Mouse (Mus musculus) liver, embryonic 14.5 days (tissue): ENCODE measurements at regions not wholly inside any gene's neighbourhood (a gene's known extent, or its start where the extent isn't known, plus 50 kb on each side); places are given as distances from the start of the nearest gene placed in this dataset.

Experiments
- ATAC-seq: fragments of 200-750 bp; cut with Nextera tagmentation; 2 replicates; pipeline ENCODE4 v1.8.0; 2017; ENCODE audit warnings: moderate number of reproducible peaks, mild to moderate bottlenecking, moderate library complexity; ENCODE audit not compliant: insufficient read depth
- DNase-seq, 3 experiments: peaks; one replicate each; pipeline ENCODE4 v3.0.0-alpha.2; 2012 to 2013; ENCODE audit warnings: low read depth in 3 of 3, low spot score in 3 of 3
- H3K27ac ChIP-seq: fragments of 300-500 bp; sonication (generic); 2 replicates; pipeline ENCODE4 v1.5.1; 2014; ENCODE audit warnings: moderate library complexity, mild to moderate bottlenecking, control low read depth, inconsistent platforms
- H3K27me3 ChIP-seq: fragments of 300-500 bp; sonication (generic); 2 replicates; pipeline ENCODE4 v1.6.1; 2014; ENCODE audit warnings: mild to moderate bottlenecking, low read length, moderate library complexity; ENCODE audit not compliant: control insufficient read depth, insufficient read depth
- H3K36me3 ChIP-seq: fragments of 300-500 bp; sonication (generic); replicated peaks from 2 replicates; pipeline ENCODE4 v1.6.1; 2014; ENCODE audit warnings: low read depth; ENCODE audit not compliant: control insufficient read depth, insufficient read depth
- H3K4me1 ChIP-seq, 2 experiments: fragments of 200-500 bp in 1 of 2; fragments of 300-500 bp in 1 of 2; sonication (generic) in 1 of 2; replicated peaks; 2 replicates each; pipeline ENCODE4 v1.6.1; 2012 to 2014; ENCODE audit warnings: antibody characterized with exemption in 1 of 2, inconsistent platforms in 1 of 2, low read length in 1 of 2; ENCODE audit not compliant: control insufficient read depth in 2 of 2, insufficient read depth in 2 of 2
- H3K4me2 ChIP-seq: fragments of 300-500 bp; sonication (generic); 2 replicates; pipeline ENCODE4 v1.6.1; 2014; ENCODE audit warnings: low read depth, mild to moderate bottlenecking, control low read depth, moderate library complexity
- H3K4me3 ChIP-seq, 2 experiments: fragments of 200-500 bp in 1 of 2; fragments of 300-500 bp in 1 of 2; sonication (generic) in 1 of 2; 2 replicates each; pipeline ENCODE4 v1.5.1; 2012 to 2014; ENCODE audit warnings: low read depth in 2 of 2, low read length in 2 of 2, mild to moderate bottlenecking in 2 of 2, control low read depth in 1 of 2, inconsistent platforms in 1 of 2, moderate library complexity in 1 of 2; ENCODE audit not compliant: insufficient read depth in 1 of 2
- H3K9ac ChIP-seq: fragments of 300-500 bp; sonication (generic); replicated peaks from 2 replicates; pipeline ENCODE4 v1.6.1; 2014; ENCODE audit warnings: mild to moderate bottlenecking, control low read depth, moderate library complexity
- H3K9me3 ChIP-seq: fragments of 300-500 bp; sonication (generic); 2 replicates; pipeline ENCODE4 v1.6.1; 2016; ENCODE audit warnings: low read length, mixed read lengths; ENCODE audit not compliant: control insufficient read depth
- CTCF ChIP-seq: IDR thresholded peaks from 2 replicates; pipeline ENCODE4 v1.5.1; 2016; ENCODE audit warnings: antibody characterized with exemption, low read depth, control low read depth
- EP300 ChIP-seq: IDR thresholded peaks from 2 replicates; pipeline ENCODE4 v1.6.1; 2016; ENCODE audit warnings: antibody characterized with exemption, low read depth
- WGBS: fragments of 180-500 bp; shearing (Covaris S2); extraction: QIAGEN DNeasy Blood & Tissue Kit; methylation state at CpG from one replicate; pipeline ENCODE4 v1.1.7; 2014; ENCODE audit not compliant: insufficient replicate concordance; 5-methylcytosine and 5-hydroxymethylcytosine counted together

GRCm38 (mm10) chr5:85780730-85781454 is 284.5 kb downstream of the Cenpc1 start:
- Histone ChIP-seq H3K4me2 (no peak overlapping the region), H3K9me3 (no peaks in the 10 kb centered on the region), H3K4me3 (no peak overlapping the region), H3K27me3 (no peaks in the 10 kb centered on the region), H3K4me1 (no peaks in the 10 kb centered on the region), H3K36me3 (no peaks in the 10 kb centered on the region), H3K27ac (no peak overlapping the region), H3K9ac (no peak overlapping the region)
- ATAC-seq (no peak), DNase-seq (no peak)
- TF ChIP-seq EP300 (no peak), CTCF (no peak)
- WGBS, result 42% methylated on average over 8 of the region's 8 CpGs

- Histone ChIP-seq H3K4me1 (no peaks in the 10 kb centered on the region), H3K9me3 (no peaks in the 10 kb centered on the region), H3K27me3 (no peaks in the 10 kb centered on the region), H3K4me2 (no peak overlapping the region), H3K27ac (no peak overlapping the region), H3K9ac (no peak overlapping the region), H3K36me3 (no peaks in the 10 kb centered on the region), H3K4me3 (no peak overlapping the region)
- WGBS, result 54% methylated on average over 5 of the region's 5 CpGs
- no peak for DNase-seq
- TF ChIP-seq EP300 (no peak), CTCF (no peak)
- no peak for ATAC-seq
These were observed 285.4 kb downstream of the Cenpc1 start for GRCm38 (mm10) chr5:85780017-85780416.

- no peak overlapping the region for H3K27ac ChIP-seq
- TF ChIP-seq CTCF (no peak), EP300 (no peak)
- H3K36me3 ChIP-seq, result no peaks in the 10 kb centered on the region
- no peak overlapping the region for H3K9ac ChIP-seq
- ATAC-seq, result no peak
- no peaks in the 10 kb centered on the region for H3K9me3 ChIP-seq
- H3K4me3 ChIP-seq, result no peak overlapping the region
- DNase-seq, result no peak
- H3K4me1 ChIP-seq, result no peaks in the 10 kb centered on the region
- no peak overlapping the region for H3K4me2 ChIP-seq
- H3K27me3 ChIP-seq, result no peaks in the 10 kb centered on the region
- 53% methylated on average over 4 of the region's 4 CpGs for WGBS
These were observed 286.2 kb downstream of the Cenpc1 start for GRCm38 (mm10) chr5:85779205-85779604.

- H3K27ac ChIP-seq, result no peak overlapping the region
- H3K4me2 ChIP-seq, result no peak overlapping the region
- DNase-seq, result no peak
- no peaks in the 10 kb centered on the region for H3K27me3 ChIP-seq
- ATAC-seq, result no peak
- H3K4me1 ChIP-seq, result no peaks in the 10 kb centered on the region
- no peaks in the 10 kb centered on the region for H3K9me3 ChIP-seq
- 63% methylated on average over 4 of the region's 4 CpGs for WGBS
- TF ChIP-seq CTCF (no peak), EP300 (no peak)
- no peak overlapping the region for H3K9ac ChIP-seq
- H3K36me3 ChIP-seq, result no peaks in the 10 kb centered on the region
- H3K4me3 ChIP-seq, result no peak overlapping the region
These were observed 292.7 kb downstream of the Cenpc1 start for GRCm38 (mm10) chr5:85772660-85773059.

GRCm38 (mm10) chr5:85772086-85772485 is 293.3 kb downstream of the Cenpc1 start:
- ATAC-seq (no peak), DNase-seq (no peak)
- TF ChIP-seq CTCF, result no peak
- no peak for TF ChIP-seq EP300

More at GRCm38 (mm10) chr5:85772086-85772485, 293.3 kb downstream of the Cenpc1 start:
- Histone ChIP-seq H3K4me2 (no peak overlapping the region), H3K4me3 (no peak overlapping the region), H3K4me1 (no peaks in the 10 kb centered on the region), H3K9me3 (no peaks in the 10 kb centered on the region), H3K27me3 (no peaks in the 10 kb centered on the region), H3K36me3 (no peaks in the 10 kb centered on the region), H3K9ac (no peak overlapping the region), H3K27ac (no peak overlapping the region)
- WGBS, result 48% methylated on average over 4 of the region's 4 CpGs
